Mouse (Mus musculus) skeletal muscle tissue, adult 2 months (tissue): Measurements from ENCODE around the gene Nkx1-1.
A peak's percentile ranks its signal among the peaks of the same experiment; 100 is the strongest.

Source experiments
- DNase-seq: peaks from one replicate; pipeline ENCODE4 v3.0.0-alpha.2; 2012; ENCODE audit warnings: low read depth, low spot score

Nkx1-1 gene

GRCm38 (mm10) chr5:33433201-33434138 lies at the start of gene Nkx1-1:
Nkx1-1 (minus strand) TSS chr5:33433976.
- DNase-seq = no peak

GRCm38 (mm10) chr5:33481318-33481685 lies 47.5 kb upstream of the Nkx1-1 start:
- no peak for DNase-seq

- DNase-seq = no peak
Measured at GRCm38 (mm10) chr5:33480582-33481317, 47.0 kb upstream of the Nkx1-1 start.

GRCm38 (mm10) chr5:33465464-33465863 lies 31.7 kb upstream of the Nkx1-1 start:
- no peak for DNase-seq

- DNase-seq = no peak
Measured at GRCm38 (mm10) chr5:33464390-33464789, 30.6 kb upstream of the Nkx1-1 start.

- no peak for DNase-seq
Measured at GRCm38 (mm10) chr5:33459111-33459510, 25.3 kb upstream of the Nkx1-1 start.

GRCm38 (mm10) chr5:33458132-33458622 lies 24.4 kb upstream of the Nkx1-1 start:
- no peak for DNase-seq

GRCm38 (mm10) chr5:33455737-33456136 lies 22.0 kb upstream of the Nkx1-1 start:
- no peak for DNase-seq

GRCm38 (mm10) chr5:33443794-33444193 lies 10.0 kb upstream of the Nkx1-1 start:
- DNase-seq = no peak

- no peak for DNase-seq
Measured at GRCm38 (mm10) chr5:33442927-33443710, 9.3 kb upstream of the Nkx1-1 start.

GRCm38 (mm10) chr5:33438214-33438613 lies 4.4 kb upstream of the Nkx1-1 start:
- DNase-seq = peak; percentile 72

GRCm38 (mm10) chr5:33435941-33436340 lies 2.2 kb upstream of the Nkx1-1 start:
- no peak for DNase-seq

GRCm38 (mm10) chr5:33435151-33435550 lies 1.4 kb upstream of the Nkx1-1 start:
- DNase-seq = no peak

GRCm38 (mm10) chr5:33434141-33434780 lies 485 bp upstream of the Nkx1-1 start:
- DNase-seq = no peak

GRCm38 (mm10) chr5:33432057-33432935 lies 1.5 kb downstream of the Nkx1-1 start:
- no peak for DNase-seq

- no peak for DNase-seq
Measured at GRCm38 (mm10) chr5:33431173-33432005, 2.4 kb downstream of the Nkx1-1 start.

GRCm38 (mm10) chr5:33430511-33431172 lies 3.1 kb downstream of the Nkx1-1 start:
- no peak for DNase-seq

GRCm38 (mm10) chr5:33430106-33430505 lies 3.7 kb downstream of the Nkx1-1 start:
- DNase-seq = no peak

- no peak for DNase-seq
Measured at GRCm38 (mm10) chr5:33427461-33427860, 6.3 kb downstream of the Nkx1-1 start.
